Mouse (Mus musculus): ENCODE results near the gene Sesn2. TPM values are rescaled to one million over a fixed set of nuclear protein-coding genes. Genes with fewer than 3 reads are reported as not detected.
"Not testable (repeated sequence)": the region's sequence is repeated elsewhere in the genome, so short reads cannot be mapped to it uniquely, and the experiment has no call there.

Sesn2 gene
- total RNA-seq, 4 experiments from 2014 or later, result 2.6 to 3.6 (median 3.0) TPM

DNA sequence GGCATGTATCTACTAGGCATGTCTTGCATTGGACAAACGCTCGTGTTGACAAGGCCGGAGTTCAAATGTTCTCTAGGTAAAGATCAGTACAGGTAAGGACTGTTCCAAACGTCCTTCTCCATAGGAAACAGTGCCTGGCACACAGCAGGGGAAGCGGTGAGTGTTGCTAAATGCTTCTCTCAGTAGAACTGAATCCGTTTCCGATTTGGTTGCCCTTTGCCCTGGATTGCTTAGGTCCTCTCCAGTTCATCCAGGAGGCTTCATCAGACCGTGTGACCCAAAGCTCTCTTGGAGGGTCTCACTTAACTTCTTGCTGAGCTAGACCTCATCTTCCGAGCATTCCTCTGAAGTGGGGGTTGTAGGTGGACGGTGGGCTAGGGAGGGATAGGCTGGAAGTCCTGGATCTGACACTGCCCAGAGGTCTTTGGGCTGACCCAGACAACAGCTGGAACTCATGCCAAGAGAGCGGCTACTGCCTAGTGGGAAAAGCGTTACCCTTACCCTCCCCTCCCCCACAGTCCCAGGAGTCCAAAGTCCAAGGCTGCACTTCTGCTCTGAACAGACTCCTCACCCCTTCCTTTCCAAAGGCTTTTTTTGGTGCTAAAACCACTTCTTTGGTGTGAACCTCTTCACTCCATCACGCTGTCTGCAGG is 27.2 kb downstream of the Sesn2 start:
- no peak for DNase-seq (ENCODE audit: low spot score)

DNA sequence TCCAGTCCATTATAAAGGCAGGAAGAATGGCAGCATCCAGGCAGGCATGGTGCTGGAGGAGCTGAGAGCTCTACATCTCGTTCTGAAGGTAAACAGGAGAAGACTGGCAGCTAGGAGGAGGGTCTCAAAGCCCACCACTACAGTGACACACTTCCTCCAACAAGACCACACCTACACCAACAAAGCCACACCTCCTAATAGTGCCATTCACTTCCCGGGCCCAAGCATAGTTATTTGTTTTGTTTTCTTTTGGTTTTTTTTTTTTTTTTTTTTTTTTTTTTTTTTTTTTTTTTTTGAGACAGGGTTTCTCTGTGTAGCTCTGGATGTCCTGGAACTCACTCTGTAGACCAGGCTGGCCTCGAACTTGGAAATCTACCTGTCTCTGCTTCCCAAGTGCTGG is 28.2 kb downstream of the Sesn2 start:
- DNase-seq (ENCODE audit: low spot score), result not testable (repeated sequence)

- no peak for DNase-seq (ENCODE audit: low spot score)
Observed at GRCm38 (mm10) chr4:132477833-132478232, 32.5 kb downstream of the Sesn2 start.

DNA sequence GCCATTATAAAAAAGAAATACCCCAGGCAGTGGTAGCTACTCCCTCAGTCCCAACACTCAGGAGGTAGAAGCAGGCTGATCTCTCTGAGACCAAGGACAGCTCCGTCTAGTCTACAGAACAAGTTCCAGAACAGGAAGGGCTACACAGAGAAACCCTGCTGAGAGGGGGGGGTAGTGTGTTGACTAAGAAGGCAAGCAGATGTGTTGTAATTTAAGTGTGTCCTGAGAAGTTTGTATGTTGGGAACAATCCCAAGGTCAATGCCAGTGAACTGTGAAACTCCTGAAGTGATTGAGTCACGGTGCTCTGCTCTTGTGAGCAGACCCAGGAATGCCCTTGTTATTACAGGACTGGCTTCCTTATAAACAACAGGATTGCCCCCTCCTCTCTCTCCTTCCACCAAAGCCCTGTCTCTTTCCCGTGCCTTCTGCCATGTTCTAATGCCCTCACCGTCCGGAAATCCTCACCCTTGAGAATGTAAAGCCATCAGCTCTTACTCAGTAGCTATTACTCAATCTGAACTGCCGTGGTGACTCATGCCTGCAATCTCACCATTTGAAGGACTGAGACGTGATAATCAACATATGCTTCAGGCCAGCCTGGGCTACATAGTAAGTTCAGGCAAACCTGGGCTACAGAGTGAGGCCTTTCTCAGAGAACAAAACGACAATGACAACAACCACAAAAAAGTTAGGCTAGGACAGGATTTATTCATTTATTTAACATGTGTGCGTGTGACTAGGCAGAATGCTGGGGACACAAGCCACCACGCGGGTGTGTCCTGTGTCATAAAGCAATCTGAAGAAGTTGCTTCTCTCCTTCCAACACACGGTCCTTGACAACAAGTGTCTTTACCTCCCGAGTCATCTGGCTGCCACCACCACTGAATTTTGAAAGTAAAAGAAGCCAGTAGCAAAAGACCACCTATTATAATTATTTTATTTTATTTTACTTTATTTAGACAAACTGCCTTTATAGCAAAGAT is 34.1 kb downstream of the Sesn2 start:
- DNase-seq (ENCODE audit: low spot score), result no peak

GRCm38 (mm10) chr4:132474631-132475030 is 35.7 kb downstream of the Sesn2 start:
- no peak for DNase-seq (ENCODE audit: low spot score)

GRCm38 (mm10) chr4:132473411-132473810 is 36.9 kb downstream of the Sesn2 start:
- no peak for DNase-seq (ENCODE audit: low spot score)

DNA sequence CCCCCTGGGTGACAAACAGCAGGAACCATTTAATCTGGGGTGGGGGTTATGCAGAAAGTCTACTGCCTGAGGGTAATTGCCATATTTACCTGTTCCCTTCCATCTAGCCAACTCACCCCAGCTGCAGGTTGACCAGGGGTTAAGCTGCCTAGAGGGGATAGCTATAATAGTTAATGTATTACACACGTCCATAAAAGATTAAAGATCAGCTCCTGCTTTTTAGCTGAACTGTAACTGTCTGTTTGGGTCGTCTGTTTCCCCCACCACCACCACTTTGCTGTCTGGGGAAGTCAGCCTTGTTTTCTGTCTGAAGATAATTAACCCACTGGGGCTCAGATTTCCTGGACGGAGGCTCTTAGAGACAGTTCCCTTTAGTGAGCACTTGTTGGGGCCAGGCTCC is 40.4 kb downstream of the Sesn2 start:
- no peak for DNase-seq (ENCODE audit: low spot score)

DNA sequence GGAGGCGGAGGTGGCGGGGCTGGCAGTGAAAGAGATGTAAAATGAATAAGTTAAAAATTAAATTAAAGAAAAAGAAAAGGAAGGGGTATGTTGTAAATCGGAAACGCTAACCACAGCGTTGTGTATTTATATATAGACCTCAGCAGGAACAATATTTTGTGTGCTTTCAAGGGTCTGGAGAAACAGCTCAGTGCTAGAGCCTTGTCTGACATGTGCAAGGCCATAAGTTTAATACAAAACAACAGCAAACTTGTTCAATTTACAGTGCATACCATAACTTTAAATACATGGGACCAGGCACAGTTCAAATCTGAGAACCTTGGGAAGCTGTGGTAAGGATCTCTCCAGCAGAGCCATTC is 46.1 kb downstream of the Sesn2 start:
- DNase-seq (ENCODE audit: low spot score), result no peak

- peak; percentile 95 for DNase-seq (ENCODE audit: low spot score)
Observed at GRCm38 (mm10) chr4:132463430-132464254, 46.7 kb downstream of the Sesn2 start, which contains the start of gene Med18. TSS of gene Med18 (minus strand) at chr4:132463921.

DNA sequence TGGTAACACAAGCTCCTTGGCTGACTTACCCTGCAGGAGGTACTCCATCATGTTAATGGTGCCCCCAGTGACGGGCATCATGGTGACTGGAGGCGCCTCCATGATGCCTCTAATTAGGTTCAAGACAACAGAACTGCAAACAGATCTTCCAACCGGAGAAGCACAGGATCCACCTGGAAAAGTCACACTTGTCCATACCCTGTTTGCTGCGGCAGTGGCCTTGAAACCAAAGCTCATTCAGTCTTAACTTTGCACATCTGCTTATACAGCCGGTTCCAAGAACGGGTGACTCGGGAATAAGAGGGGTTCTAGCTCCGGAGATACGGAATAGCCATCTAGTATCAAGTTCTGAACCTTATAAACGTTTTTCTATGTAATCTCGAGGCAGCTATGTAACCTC is 47.5 kb downstream of the Sesn2 start:
- DNase-seq (ENCODE audit: low spot score), result no peak

GRCm38 (mm10) chr4:132460225-132460624 is 50.1 kb downstream of the Sesn2 start:
- no peak for DNase-seq (ENCODE audit: low spot score)

DNA sequence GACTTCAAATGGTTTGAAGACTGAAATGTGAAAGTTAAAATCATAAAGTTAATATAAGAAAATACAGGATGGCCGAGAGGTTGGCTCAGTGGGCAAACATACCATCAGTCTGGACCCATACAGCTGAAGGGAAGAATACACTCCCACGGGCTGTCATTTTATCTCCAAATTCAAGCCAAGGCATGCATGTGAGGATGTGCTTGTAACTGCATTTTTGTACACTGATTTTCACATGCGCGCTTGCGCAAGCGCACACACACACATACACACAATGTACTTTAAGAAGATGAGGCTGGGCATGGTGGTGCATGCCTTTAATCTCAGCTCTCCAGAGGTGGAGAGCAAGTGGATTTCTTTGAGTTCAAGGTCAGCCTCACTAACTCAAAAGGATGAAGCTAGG is 54.7 kb downstream of the Sesn2 start:
- DNase-seq (ENCODE audit: low spot score), result no peak

GRCm38 (mm10) chr4:132455146-132455545 is 55.2 kb downstream of the Sesn2 start:
- DNase-seq (ENCODE audit: low spot score), result no peak

DNA sequence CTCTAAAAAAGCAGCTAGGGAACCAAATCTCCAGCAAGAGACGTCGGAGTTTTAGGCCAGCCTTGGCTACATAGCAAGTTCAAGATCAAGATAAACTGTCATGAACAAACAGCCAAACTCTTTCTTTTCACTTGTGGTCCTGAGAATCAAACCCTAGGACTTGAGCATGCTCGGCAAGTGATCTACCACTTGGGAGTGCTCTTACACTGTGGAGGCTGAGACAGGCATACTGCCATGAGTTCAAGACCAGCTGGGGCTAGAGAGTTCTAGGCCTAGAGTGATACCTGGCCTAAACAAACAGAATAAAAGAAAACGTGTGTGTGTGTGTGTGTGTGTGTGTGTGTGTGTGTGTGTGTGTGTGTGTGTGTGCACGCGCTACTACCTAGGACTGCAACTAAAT is 56.1 kb downstream of the Sesn2 start:
- no peak for DNase-seq (ENCODE audit: low spot score)

DNA sequence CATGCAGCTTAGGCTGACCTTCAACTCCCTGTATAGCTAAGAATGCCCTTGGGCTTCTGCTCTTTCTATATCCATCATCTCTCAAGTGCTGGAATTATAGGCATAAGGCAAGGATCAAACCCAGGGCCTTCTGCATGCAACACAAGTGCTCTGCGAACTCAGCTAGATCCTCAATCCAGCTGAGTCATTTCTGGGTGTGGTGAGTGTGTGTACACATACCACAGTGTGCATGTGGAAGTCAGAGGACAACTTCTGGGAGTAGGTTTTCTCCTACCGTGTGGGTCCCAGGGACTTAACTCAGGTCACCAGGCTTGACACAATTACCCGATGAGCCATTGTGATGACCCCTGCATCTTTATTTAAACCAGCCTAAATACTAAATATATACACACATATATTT is 60.5 kb downstream of the Sesn2 start:
- DNase-seq (ENCODE audit: low spot score), result no peak

- no peak for DNase-seq (ENCODE audit: low spot score)
Observed at GRCm38 (mm10) chr4:132446105-132446504, 64.2 kb downstream of the Sesn2 start.

DNA sequence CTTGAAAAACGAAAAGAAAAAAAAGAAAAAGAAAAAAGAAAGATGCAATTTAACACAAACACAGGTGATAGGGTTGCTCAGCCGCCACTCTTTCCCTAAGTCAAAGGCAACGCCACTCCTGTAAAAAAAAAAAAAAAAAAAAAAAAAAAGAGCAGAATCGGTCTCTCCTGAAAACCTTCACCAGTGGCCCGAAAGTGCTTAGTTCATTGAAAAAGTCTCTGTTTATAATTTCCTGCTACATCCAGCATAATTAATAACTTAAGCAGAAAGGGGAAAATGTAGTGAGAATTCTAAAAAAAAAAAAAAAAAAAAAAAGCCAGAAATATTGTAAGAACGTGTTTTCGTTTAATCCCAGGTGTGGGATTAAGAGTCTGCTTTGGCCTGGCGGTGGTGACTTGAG is 65.8 kb downstream of the Sesn2 start:
- DNase-seq (ENCODE audit: low spot score), result no peak

Other genes with a start within 250 kb of the Sesn2 start
- gene Gmeb1, start 248.9 kb downstream of the Sesn2 start, total RNA-seq (2022), result 10 to 100 TPM in 1 of 4 experiments, 1 to 10 TPM in 3; 8.6 to 11.5 (median 9.1) TPM
- 10 to 100 TPM; 29.4 to 35.8 (median 33.0) TPM for gene Taf12, start 236.1 kb downstream of the Sesn2 start, total RNA-seq (2022)
- 1 to 10 TPM in 2 of 4 experiments, under 1 TPM in 1, not detected in 1; 0.59 to 2.6 (median 1.7) TPM for gene Rab42, start 207.1 kb downstream of the Sesn2 start, total RNA-seq (2022)
- gene Trnau1ap, start 181.0 kb downstream of the Sesn2 start, total RNA-seq (2022), result 10 to 100 TPM; 21.2 to 29.1 (median 23.6) TPM
- 1 to 10 TPM; 5.9 to 7.8 (median 7.4) TPM for gene Rcc1, start 156.9 kb downstream of the Sesn2 start, total RNA-seq (2022)
- gene Phactr4, start 88.0 kb downstream of the Sesn2 start, total RNA-seq (2022), result 10 to 100 TPM; 20.7 to 23.9 (median 23.1) TPM
- 1 to 10 TPM; 2.5 to 4.7 (median 4.1) TPM for gene Med18, start 46.6 kb downstream of the Sesn2 start, total RNA-seq (2022)
- 100 to 1,000 TPM; 262 to 368 (median 320) TPM for gene Atpif1, start 23.2 kb upstream of the Sesn2 start, total RNA-seq (2022)
- 10 to 100 TPM; 50.4 to 67.2 (median 58.2) TPM for gene Dnajc8, start 25.0 kb upstream of the Sesn2 start, total RNA-seq (2022)
- gene Ptafr, start 53.6 kb upstream of the Sesn2 start, total RNA-seq (2022), result 1 to 10 TPM; 1.2 to 1.9 (median 1.3) TPM
- gene Eya3, start 128.5 kb upstream of the Sesn2 start, total RNA-seq (2022), result 10 to 100 TPM; 28.7 to 34.2 (median 30.2) TPM
- gene Xkr8, start 222.0 kb upstream of the Sesn2 start, total RNA-seq (2022), result 1 to 10 TPM; 1.1 to 2.1 (median 1.8) TPM
- gene Smpdl3b, start 246.8 kb upstream of the Sesn2 start, total RNA-seq (2022), result under 1 TPM; 0.34 to 0.94 (median 0.59) TPM

Measured in heart, adult 8-10 months (tissue).